Mouse (Mus musculus): Measurements from ENCODE around the gene Drd5.
A peak's percentile ranks its signal among the peaks of the same experiment; 100 is the strongest.

Gene Drd5

DNA sequence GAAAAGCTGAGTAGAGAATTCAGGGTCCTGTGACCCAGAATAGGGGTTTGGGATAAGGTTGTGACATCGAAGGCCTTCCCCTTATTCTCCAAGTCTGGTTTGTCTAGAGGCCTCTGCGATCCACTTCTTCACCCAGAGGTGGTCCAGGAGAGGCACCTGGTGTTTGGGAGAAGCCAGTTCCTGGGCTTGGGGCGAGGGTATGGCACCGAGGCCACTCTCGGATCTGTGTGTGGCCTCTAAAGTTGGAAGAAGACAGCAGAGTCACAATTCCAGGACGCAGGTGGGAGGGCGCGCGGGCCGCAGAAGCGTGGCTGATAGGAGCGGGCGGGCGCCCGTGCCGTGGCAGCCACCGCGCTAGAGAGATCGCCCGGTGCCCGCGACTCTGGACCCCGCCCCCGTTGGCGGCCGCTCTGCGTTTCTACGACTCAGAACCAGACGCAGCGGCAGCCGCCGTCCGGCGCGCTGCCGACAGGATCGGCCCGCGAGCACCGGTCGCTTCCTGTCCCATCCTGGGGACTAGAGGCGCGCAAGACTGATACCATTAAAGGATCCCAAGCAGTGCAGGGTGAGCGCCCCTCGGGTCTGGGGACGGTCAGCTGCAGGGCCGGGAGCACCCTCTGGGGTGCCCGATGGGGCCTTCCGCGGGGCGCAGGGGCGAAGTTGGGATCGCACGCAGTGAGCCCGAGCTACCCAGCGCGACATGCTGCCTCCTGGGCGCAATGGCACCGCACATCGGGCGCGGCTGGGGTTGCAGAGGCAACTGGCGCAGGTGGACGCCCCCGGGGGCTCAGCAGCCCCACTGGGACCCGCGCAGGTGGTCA lies at the start of gene Drd5:
Drd5 (plus strand) TSS at position 402 of the 821 bp plus-strand sequence.
- no peak for DNase-seq (ENCODE audit: low spot score in 2 of 2)

DNA sequence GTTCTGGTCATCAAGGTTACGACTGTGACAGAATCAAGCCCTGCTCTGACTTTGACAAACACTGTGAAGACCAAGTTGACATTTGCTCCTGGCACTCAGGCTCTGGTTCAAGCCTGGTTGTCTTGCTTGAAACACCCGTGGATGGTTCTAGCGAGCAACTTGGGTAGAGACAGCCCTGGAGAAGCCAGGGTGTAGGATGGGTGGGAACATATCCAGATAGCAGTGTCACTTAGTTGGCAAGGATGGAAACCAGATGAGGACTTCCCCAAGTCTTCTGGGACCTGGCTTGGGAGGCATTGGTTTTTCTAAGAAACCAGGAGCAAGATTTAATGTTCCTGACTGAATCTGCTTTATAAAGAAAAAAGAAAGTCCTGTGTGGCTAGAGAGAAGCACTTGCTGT lies 48.2 kb upstream of the Drd5 start:
- no peak for DNase-seq (ENCODE audit: low spot score in 2 of 2)

DNA sequence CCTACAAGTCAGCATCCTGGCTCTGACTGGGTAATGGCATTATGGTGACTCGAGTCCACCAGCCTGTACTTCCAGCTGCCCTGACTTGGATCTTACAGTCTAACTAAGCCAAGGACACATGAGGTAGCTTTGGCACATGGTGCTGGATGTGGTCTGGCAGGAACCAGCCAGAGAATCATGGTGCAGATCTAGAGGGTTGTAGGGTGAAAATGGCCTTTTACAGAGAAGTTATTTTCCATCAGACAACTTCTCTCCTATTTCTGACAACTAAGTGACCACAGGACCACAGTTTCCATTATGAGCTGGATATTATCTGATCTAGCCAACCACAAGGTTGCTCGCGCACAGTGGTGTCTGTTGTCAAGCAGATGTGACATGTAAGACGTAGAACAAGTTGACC lies 45.3 kb upstream of the Drd5 start:
- DNase-seq (ENCODE audit: low spot score in 2 of 2): no peak

DNA sequence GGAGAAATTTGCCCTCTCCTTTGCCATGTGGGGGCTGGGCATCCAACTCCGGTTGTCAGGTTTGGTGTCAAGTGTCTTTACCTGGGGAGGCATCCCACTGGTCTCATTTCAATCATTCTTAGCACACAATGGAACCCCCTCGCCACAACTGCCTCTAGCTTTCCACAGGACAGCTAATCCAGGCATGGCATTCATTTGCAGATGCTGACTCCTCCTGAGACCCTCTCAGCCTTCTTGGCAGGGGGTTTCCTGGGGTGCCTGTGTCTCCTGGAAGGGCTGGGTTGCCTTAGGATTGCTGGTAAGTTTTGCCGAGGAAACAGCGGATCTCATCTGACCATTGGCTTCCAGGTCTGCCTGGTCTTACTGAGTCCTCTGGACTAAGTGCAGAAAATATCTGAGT lies 43.4 kb upstream of the Drd5 start, which contains the start of gene Otop1:
Otop1 (plus strand) TSS at position 202 of the 400 bp plus-strand sequence.
- DNase-seq (ENCODE audit: low spot score in 2 of 2): no peak

DNA sequence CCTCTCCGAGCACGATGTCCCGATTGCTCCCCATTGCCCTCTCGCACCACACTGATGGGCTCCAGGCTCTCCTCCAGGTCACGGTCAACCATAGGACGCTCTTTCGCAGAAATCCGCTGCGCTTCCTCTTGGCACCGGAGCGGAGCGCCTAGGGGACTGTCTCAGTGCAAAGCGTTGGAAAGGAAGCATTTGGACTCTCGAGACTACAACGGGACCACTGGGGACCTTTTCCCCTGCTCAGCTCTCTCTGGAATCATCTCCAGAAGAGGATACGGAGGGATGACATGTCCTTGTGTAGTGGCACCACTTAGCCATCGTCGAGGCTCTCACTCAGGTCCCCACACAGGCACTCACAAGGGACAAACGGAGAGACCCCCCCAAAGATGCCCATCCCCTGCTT lies 42.7 kb upstream of the Drd5 start:
- DNase-seq (ENCODE audit: low spot score in 2 of 2): no peak

DNA sequence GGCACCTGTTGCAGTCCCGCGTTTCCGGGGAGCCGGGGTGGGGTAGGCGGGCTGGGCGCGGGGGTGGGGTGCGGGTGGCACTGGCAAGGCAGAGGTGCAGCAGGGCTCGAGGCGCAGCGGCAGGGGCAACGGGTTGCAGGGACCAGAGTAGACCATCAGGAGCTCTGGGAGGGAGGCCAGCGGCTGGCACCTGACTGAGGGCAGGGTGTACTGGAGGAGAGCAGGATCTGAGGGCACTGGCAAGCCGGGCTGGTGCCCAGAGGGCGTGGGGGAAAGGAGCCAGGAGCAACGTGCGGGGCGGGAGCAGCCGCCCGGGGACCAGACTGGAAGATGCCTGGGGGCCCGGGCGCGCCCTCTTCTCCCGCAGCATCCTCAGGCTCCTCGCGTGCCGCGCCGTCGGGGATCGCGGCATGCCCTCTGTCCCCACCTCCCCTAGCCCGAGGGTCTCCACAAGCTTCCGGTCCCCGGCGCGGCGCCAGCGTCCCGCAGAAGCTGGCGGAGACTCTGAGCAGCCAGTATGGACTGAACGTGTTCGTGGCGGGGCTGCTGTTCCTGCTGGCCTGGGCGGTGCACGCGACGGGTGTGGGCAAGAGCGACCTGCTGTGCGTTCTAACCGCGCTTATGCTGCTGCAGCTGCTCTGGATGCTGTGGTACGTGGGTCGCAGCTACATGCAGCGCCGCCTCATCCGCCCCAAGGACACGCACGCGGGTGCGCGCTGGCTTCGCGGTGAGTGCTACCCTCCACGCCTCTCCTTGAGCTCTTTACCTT lies 41.9 kb upstream of the Drd5 start:
- DNase-seq (ENCODE audit: low spot score in 2 of 2): no peak

DNA sequence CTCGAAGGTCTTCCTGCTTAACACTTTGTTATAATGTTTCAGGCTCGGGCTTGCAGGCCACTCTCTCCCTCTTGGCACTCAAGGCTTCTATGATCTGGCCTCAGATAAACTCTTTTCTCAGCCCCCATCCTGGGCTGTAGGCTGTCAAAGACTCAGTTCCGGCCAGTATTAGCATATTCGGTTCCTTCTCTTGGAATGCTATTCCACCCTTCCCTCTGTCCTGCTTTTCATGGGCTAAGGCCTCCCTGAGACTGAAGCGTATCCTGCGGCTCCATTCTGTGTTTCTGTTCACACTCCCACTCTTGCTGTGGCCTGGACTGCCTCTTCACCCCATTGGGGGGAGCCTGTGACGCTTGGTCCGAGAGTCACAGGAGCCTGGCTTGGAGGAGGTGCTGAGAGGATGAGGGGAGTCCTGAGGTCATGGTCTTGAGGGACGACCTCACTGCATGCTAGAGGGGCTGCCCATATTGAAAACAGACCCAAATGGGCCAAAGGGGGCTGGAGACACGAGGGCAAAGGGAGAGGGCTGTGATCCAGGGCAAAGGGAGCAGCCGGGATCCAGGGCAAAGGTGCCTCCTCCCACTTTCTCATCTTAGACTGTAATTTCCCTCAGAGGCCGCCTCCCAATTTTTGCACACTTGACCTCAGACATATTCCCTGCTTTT lies 41.1 kb upstream of the Drd5 start:
- no peak for DNase-seq (ENCODE audit: low spot score in 2 of 2)

DNA sequence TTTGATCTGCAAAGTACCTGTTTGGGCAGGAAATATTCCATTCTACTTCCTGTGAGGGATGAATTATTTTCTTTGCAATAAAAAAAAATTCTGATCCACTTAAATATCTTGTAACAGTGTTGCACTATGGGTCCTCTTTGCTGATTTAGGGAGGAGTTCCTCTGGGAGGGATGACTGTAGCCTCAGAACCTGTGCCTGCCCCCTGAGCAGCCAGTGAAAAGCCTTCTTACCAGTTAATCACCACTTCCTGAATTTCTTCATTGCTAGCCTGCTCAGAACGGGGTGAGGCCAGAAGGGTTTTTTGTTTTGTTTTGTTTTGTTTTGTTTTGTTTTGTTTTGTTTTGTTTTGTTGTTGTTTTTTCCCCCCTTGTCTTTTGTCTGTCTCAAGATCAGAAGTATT lies 39.1 kb upstream of the Drd5 start:
- no peak for DNase-seq (ENCODE audit: low spot score in 2 of 2)

DNA sequence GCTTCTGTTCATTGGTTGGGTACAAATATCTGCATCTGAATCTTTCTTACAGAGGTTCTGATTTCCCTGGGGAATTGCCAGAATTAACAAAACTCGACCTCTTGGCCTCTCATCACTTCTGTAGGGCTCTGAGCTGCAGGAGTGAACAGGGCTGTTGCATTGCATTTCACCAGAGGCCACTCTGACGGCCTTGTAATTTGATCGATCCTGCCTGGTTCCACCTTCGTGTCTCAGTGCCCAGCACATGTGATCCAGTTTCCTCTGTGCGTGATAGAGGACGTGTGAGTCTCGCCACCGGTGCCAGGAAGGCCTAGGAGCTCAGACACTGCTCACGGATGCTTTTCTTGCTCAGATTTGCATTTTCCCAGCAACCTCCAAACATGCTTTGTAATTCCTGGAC lies 33.4 kb upstream of the Drd5 start:
- no peak for DNase-seq (ENCODE audit: low spot score in 2 of 2)

DNA sequence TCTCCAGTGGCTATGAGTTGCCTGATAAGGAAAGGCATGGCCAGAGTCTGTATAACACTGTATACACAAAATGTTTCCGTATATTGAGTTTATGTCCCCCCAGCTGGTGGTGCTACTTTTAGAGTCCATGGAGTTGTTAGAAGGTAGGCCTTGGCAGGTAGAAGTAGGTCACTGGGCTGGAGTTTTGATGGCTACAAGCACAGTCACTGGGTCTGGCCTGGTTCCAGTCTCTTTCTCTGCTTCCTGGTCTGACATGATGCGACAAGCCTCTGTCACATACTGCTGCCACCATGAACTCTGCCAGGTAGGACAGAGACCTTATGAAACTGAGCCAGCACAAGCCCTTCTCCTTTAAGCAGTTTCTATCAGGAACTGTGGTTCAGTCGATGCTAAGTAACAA lies 30.7 kb upstream of the Drd5 start:
- no peak for DNase-seq (ENCODE audit: low spot score in 2 of 2)

DNA sequence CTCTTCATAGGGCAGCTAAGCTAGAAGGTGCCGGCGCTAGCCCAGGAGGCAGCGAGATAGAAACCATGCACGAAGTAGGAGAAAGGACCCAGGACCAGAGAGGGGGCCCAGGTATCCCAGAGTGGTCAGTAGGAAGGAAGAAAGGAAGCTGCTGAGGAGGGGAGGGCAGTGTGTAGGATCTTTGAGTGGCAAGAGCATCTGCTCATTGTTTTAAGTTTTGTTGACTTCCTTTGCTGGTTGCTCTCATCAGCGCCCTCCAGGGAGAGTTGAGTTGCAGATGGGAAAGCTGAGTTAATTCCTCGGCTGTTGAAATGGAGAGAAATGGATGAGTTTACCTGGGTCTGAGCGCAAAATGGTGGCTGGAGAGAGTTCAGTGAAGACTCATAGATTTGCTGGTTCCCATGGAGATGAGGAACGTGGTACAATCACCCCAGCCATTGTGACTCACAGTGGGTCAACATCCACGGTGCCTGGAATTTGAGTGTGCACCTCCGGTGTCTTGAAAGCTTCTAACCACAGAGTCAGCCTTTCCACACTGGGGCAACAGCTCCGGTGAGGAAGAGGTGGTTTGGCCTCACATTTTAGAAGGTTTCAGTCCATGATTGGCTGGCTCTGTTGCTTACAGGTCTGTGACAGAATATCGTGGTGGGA lies 17.3 kb upstream of the Drd5 start:
- no peak for DNase-seq (ENCODE audit: low spot score in 2 of 2)

DNA sequence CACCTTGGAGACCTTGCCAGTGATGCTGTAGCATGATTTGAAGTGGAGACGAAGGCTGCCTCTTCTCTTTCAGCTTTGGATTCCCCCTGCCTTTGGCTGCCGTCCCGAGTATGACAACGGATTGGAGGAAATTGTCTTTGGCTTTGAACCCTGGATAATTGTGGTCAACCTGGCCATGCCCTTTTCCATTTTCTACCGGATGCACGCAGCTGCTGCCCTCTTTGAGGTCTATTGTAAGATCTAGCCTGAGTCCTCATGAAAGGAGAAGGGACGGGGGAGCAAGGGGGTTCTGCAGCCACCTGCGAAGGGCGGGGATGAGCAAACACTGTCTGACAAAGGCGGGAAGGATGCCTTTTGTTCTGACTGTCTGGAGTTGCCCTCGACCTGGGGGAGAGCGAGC lies 16.5 kb upstream of the Drd5 start:
- DNase-seq (ENCODE audit: low spot score in 2 of 2): no peak

DNA sequence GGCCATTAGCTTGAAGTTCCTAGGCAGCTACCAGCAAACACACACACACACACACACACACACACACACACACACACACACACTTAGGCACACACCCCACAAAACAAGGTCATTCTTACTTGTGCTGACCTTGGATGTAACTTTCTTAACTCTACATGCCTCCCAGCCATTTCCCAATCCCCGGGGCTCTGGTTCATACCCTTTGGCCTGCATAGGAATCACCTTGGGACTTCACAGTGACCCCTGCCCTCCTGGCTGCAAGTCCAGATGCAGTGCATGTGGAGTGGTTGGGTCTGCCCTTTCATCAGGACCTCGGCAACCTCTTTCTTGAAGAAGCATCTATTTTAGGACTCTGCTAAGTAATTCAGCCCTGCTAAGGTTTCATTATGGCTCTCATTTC lies 13.9 kb upstream of the Drd5 start:
- no peak for DNase-seq (ENCODE audit: low spot score in 2 of 2)

DNA sequence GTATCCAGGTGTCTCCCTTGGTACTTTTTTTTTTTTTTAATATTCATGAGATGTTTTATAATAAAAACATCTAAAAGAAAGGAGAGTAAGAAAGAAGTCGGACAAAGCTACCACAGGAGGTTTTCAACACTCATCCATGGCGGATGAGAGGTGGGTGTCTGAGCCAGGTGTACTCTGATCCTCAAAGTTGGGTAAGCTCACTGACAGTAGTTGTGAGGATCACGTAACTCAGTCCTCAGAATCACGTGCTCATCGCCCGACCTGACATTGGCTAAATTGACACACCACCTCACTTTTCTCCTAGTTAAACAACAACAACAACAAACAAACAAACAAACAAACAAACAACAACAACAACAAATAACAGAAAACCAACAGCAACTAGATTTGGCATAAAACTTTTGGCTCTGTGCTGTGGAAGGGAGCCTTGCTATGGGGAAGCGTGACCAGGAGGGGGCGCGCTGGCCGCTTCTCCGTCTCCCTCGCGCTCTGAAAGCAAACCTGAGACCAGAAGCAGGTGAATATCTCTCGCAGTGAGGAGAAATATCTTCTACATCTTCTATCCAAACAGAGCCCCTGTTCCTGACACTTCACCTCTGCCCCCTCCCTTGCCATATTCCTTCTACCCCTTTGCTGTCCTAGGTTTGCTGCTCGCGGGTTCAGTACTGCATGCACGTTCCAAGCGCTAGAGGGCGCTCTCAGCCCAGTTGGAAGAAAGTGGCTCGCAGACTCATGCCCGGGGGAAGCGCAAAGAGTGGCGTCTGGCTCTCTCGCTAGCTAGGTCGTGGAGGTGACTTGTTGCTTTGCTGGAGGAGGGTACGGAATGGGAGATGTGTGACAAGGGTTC lies 11.7 kb upstream of the Drd5 start:
- peak; percentile 78 to 91 for DNase-seq (ENCODE audit: low spot score in 2 of 2)

DNA sequence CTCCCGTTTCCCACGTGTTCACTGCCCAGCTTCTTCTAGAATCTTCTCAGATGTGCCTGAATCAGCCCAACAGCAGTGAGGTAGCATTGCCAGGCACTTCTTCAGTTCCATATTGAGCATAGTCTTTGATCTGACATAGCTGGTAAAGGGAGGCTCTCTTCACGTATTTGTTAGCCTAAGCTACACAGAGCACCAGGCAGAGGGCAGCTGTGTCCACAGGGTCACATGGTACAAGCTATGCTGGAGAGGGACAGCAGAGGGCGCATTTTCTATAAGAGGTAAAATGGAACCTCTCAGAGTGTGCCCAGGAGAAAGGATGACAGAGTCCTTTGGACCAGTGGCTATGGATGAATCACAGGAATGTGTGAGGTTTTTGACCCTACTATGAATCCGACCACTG lies 10.3 kb upstream of the Drd5 start:
- DNase-seq (ENCODE audit: low spot score in 2 of 2): peak in 1 of 2 experiments; percentile 37

DNA sequence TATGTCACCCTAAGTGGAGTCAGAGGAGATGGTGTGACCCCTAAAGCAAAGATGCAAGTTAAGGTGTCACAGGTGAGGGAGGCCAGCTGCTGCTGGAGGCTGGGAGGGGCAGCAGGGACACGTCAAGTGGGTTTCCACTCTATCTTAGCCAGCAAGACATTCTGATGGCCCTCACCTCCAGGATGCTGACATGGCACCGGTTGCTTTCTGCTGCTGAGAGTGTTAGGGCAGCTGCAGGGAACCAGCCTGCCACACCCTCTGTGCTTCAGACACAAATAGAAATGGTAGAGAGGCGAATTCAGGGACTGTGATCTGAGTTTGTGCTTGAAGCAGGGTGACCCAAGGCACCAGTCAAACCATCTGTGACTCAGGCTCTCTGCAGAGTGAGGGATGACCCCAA lies 9.4 kb upstream of the Drd5 start:
- no peak for DNase-seq (ENCODE audit: low spot score in 2 of 2)

DNA sequence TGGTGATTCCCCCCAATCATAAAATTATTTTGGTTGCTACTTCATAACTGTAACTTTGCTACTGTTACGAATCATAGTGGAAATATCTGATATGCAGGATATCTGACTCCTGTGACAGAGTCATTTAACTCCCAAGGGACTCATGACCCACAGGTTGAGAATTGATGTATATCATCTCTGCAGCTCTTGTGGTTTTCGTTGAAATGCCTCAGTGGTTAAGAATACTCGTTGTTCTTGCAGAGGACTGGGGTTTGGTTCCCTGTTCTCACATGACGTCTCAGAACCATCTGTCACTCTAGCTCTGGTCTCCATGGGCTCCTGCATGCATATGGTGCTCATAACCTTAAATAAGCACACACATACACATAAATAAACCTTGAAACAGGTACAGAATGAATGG lies 14.2 kb downstream of the Drd5 start:
- DNase-seq (ENCODE audit: low spot score in 2 of 2): no peak

DNA sequence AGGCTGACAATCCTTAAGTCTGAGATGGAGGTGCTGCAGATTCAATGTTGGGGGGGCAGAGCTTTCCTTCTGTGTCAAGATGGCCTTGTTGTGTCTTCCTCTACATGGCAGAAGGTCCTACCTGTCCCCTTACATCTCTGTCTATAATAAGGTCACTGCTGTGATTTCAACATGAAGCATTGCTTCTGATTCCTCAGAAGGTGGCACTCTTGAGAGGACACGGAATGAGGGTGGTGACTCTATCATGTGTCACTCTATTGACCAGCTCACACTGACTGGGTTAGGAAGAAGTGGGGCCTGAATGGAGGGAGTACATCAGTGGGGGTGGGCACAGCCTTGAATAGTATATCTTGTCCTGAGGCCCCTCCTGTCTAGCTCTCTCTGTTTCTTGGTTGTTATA lies 15.4 kb downstream of the Drd5 start:
- DNase-seq (ENCODE audit: low spot score in 2 of 2): no peak

DNA sequence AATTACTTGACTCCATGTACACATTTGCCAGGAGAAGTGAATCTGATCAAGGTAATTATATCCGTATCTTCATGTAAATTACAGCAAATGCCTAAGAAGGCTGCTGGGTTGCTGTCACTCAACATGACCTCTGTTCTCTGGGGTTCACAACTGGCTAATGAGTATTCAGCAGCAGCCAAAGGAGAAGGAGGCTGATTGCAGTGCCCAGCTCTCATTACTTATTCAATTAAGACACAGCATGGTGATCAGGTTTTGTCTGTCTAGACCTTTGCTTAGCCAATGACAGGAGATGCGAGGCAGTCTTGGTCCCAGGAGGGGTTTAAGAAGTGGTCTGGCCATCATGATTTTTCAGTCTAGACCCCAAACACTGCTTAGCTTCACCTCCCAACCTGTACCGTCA lies 23.9 kb downstream of the Drd5 start:
- DNase-seq (ENCODE audit: low spot score in 2 of 2): no peak

DNA sequence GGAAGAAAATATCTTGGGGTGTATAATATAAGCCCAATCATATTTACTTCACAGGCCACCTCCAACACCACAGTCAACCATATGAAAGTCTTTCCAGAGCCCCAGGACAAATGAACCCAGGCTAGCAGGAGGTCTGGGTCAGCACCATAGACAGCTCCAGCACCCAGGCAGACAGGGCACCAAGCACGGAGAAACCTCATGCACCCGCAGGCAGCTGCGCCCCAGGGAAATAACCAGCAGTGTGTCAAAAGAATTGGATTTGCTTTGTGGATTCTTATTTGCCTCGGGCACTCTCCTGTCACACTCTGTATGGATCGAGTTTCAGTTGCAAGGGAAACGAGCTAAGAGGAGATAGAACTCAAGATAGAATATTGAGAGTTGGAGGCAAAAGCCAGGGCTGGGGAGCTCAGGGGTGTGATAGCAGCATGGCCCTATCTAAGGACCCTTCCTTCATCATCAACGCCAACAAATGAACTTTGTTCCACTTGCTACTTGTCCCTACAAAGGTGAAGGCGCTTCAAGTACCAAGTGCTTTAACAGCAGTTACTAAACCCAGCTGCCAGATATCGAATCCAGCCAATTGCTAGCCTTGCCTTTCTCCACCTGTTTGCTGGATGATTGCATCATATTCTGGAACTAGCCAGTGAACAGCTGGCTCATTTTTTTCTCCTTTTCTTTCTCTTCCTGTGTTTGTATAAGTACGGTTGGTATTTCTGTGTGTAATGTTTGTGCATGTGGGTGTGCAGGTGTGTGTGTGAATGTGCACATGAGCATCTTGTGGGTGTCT lies 27.7 kb downstream of the Drd5 start:
- DNase-seq (ENCODE audit: low spot score in 2 of 2): no peak

Data from urinary bladder, adult 18-20 months (tissue).